Mouse (Mus musculus) c-Kit-positive CD71-positive TER-119-positive erythroid progenitor cells, embryonic 14.5 days (primary cell): Measurements from ENCODE around the gene Ak5.

ENCODE experiments used
- DNase-seq: peaks from one replicate; pipeline ENCODE4 v3.0.0-alpha.2; 2013; ENCODE audit warnings: low spot score

The Ak5 gene

DNA sequence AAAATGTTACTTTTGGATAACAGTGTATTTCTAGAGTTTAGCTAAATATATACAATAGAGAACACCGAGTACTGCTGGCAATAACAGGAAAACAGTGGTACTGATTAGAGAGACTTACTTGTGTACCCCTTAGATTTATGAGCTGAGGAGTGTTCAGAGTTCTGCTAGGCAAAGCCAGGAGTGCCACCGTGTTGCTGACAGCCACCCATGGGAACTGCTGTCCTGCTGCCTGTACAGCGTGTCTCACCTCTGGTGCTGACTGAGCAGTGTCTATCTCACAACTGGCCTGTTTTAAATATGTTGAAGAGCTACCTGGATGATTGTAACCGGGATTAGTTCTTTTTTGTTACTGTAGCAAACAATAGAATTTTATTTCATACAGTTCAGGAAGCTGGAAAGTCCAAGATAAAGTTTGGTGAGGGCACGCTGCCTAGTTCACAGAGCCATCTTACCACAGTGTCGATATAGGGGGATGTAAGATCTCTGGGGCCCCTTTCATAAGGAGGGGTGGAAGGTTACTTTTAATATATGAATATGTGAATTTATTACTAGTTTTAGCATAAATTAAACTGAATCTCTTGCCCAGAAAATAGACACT lies 103.5 kb downstream of the Ak5 start:
- DNase-seq, result no peak

DNA sequence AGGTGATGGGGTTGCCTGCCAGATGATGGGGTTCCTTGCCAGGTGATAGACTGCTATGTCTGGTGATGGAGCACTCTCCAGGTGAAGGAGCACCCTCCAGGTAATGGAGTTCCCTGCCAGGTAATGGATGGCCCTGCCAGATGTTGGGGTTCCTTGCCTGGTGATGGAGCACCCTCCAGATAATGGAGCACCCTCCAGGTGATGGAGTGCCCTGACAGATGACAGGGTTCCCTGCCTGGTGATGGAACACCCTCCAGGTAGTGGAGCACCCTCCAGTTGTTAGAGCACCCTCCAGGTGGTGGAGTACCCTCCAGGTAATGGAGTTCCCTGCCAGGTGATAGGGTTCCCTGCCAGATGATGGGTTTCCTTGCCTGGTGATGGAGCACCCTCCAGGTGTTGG lies 104.3 kb downstream of the Ak5 start:
- no peak for DNase-seq

DNA sequence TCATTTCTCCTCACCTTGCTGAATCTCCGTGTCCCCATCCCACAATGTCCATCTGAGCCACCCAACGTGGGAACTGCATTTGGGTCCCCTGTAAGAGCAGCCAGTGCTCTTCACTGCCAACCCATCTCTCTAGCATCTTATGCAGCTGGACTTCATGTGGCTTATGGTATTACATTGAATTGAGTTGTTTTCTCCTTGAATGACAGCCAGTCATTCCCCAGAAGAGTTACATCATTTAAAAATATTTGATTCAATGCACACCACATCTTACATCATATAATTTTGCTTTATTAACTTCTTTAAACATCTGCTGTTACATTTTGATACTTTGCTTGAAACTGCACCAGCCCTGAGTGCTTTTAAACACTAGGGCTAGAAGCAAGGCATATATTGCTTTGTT lies 106.5 kb downstream of the Ak5 start:
- DNase-seq, result no peak

DNA sequence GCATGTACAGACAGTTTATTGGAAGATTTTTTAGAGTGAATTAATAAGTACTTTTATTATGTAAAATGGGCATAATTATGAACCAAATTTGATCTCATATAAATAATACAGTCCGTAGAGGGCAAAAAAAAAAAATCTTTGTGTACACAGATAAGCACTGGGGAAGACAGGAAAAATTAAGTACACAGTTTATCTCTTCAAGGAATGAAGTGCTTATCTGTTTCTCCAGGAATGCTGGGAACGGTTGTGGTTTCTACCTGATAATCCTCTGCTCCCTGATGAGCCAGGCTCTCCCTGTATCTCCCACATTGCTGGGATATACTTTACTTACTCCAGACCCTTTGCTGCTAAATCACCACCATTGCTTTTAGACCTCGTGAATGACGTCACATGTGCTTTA lies 108.9 kb downstream of the Ak5 start:
- peak; percentile 40 for DNase-seq

DNA sequence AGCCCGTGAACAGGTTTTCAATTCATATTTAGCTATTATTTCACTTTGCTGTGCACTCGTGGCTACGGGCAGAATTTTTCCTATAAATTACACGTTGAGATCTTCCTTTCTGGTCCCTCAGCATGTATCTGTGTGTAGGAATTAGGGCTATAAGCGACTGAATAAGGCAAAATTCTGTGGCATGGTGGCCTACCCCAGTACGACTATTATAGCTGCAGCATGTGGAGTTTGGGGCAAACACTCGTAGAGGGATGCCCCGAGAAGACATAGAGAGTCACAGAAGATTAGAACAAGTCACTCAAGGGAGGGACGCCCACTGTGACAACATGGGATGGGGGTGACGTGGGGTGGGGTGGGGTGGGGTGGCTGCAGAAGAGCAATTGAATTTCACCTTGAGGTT lies 110.1 kb downstream of the Ak5 start:
- DNase-seq, result no peak

DNA sequence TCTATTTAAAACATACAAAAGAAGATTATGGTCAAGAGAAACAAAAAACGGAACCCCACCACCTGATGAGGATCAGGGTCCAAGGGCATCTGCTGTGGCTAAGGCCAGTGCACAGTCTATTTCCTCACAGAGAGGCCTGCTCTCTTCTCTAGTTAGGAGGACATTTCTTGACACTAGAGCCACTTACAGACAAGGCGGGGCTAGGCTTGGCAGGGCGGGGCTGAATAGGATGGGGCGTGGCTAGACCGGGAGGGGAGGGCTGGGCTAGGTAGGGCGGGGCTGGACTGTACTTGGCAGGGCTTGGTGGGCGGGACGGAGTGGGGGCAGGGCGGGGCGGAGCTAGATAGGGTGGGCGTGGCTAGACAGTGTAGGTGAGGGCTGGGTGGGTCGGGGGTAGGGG lies 110.5 kb downstream of the Ak5 start:
- peak; percentile 89 for DNase-seq

DNA sequence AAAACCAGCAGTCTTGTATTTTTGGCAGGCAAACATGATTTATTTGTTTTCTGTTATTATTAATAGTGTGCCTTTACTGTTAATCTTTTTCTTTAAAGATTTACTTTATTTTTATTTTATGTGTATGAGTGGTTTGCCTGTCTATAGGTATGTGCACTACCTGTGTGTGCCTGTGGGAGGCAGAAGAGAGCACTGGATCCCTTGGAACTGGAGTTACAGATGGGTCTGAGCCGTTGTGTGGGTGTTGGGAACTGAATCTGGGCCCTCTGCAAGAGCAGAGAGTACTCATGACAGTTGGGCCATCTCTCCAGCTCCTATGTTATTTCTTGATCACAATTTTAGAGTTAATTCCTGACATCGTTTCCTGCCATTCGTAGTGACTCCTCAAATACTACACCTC lies 111.2 kb downstream of the Ak5 start:
- no peak for DNase-seq

DNA sequence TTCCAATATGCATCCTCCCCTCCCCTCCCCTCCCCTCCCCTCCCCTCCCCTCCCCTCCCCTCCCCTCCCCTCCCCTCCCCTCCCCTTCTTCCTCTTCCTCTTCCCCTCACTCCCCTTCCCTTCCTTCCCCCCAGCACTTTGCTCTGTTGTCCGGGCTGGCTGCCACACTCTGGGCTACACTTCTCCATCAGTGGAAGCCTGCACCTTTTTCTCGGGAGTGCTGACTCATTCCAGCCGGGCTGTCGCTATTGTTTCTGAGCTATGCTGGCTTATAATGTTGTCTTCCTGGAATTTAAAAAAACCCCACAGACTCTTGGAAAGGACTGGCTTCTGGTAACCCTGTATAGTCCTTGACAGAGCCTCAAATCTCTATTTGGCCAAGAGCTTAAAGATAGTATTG lies 111.7 kb downstream of the Ak5 start:
- DNase-seq, result no peak

DNA sequence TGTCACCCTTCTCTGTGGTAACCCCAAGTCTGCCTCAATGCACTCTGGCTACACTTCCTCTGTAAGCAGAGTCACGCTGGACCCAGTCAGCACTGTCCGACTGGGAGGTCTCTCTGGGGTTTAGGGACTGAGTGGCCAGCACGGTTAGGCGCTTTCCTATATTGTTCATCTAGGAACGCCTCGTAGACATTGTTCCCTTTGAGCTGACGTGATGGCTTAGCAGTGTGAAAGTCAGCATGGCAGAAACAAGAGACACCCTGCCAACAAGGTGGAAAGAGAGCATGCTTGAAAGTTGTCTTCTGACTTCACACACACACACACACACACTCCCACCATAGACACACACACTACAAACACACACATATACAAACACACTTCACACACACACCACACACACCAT lies 112.9 kb downstream of the Ak5 start:
- DNase-seq, result no peak

DNA sequence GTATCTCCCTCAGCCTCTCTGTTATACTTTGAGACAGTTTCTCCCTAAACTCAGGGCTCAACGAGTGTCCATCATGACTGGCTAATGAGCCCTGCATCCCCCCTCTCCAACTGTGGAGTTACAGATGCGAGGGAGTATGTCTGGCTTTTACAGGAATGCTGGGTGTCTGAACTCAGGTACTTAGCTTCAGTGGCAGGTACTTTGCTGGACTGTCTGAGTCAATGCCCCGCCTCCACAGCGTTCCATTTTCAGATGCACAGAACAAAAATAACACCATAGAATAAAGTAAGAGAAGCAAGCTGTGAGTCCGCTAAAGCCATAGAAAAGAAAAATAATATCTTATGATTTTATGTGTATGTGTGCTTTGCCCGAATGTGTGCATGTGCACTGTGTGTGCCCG lies 113.8 kb downstream of the Ak5 start:
- DNase-seq, result no peak

DNA sequence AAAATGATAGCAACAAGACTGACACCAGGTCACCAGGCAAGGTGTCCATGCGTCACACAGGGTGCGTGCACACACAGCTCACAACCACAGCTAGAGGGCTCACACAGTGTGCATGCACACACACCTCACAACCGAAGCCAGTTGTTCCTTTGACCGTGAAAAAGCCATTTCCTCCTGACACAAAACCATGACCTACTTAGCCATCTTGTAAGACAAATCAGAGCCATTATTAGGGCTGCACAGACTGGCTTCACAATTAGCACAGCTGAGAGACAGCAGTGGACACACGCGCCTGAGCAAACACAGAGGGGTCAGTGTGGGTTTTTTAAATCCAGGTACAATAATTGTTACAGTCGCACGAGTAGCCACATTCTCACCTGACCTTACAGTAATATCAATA lies 115.5 kb downstream of the Ak5 start:
- no peak for DNase-seq

DNA sequence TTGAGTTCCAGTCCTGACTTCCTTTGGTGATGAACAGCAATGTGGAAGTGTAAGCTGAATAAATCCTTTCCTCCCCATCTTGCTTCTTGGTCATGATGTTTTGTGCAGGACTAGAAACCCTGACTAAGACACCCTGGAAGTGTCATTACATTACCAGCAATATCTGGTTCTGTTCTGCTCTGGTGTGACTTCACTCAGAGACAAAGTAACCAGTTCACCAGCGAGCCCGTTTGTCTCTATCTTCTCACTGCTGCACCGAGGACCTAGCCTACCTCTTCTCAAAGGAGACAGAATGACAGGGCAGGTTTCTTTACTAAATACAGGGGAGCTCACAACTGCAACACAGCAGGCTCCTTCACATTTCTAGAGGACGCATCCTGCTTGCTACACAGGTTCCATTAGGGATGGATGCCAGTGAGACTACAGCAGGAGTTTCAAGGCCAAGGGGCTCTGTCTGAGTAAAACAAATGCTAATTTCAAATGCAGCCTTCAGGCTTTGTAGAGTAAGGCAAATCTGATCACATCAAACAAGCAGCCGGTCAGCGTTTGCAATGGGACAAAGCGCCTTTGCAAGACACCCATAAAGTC lies 117.5 kb downstream of the Ak5 start:
- DNase-seq, result no peak

DNA sequence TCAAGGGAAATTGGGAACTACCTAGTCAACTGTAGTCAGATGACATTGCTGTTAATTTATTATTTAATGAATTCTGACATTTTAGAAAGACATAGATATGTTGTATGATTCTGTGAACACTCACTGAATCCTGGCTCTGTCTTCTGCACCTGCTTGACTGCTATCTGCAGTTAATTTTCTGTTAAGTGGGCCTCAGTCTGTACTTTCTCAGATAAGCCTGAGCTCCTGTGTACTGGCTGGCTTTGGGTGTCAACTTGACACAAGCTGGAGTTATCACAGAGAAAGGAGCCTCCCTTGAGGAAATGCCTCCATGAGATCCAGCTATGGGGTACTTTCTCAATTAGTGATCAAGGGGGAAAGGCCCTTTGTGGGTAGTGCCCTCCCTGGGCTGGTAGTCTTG lies 118.1 kb downstream of the Ak5 start:
- no peak for DNase-seq

DNA sequence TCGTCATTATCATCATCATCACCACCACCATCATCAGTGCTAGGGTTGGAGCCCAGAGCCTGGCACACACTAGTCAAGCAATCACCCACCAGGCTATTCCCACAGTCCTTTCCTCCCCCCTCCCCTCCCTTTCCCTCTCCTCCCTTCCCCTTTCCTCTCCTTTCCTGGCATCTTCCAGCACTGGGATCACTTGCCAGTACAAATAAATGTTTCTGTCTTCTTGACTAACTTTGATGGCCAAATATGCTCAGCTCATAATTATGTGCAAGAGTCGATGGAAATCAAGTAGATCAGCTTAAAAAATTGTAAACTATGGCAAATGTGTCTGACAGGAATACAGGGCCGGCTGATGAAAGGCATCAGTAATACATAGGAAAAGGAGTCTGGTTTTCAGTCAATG lies 123.2 kb downstream of the Ak5 start:
- no peak for DNase-seq

DNA sequence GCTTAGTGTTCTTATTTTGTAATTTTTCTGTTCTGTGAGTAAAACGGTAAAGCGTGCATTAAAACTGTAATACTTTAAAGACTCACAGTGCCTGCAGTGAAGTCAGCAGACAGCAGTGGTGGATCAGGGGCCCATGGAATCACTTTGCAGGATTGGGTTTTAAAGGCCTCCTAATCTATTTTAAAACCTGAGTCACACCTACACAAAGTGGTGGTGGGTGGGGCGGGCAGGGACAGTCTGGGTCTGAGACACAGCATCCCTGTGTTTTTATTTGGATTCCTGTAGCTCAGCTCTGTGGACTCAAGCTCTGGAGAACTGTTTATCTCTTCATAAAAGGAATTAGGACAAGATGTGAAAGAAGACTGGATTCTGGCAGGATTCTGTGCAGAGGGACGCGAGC lies 125.9 kb downstream of the Ak5 start:
- no peak for DNase-seq

DNA sequence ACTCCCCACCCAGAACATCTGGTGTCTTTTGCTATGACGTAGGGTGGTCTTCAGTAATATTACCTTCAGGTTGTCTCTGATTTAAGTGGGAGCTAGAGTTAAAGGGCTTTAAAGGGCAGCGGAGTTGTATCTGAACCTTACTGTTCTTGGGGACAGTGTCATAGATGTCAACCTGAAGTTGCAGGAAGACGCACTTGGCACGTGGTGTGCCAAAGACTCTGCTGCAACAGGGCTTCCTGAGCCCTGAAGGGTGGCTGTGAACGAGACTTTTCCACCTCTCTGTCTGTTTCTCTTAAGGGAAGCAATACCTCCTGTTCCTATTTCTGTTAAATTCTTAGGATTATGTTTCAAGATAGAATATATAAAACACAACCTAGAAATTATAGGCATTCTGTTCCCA lies 137.8 kb downstream of the Ak5 start:
- DNase-seq, result no peak

DNA sequence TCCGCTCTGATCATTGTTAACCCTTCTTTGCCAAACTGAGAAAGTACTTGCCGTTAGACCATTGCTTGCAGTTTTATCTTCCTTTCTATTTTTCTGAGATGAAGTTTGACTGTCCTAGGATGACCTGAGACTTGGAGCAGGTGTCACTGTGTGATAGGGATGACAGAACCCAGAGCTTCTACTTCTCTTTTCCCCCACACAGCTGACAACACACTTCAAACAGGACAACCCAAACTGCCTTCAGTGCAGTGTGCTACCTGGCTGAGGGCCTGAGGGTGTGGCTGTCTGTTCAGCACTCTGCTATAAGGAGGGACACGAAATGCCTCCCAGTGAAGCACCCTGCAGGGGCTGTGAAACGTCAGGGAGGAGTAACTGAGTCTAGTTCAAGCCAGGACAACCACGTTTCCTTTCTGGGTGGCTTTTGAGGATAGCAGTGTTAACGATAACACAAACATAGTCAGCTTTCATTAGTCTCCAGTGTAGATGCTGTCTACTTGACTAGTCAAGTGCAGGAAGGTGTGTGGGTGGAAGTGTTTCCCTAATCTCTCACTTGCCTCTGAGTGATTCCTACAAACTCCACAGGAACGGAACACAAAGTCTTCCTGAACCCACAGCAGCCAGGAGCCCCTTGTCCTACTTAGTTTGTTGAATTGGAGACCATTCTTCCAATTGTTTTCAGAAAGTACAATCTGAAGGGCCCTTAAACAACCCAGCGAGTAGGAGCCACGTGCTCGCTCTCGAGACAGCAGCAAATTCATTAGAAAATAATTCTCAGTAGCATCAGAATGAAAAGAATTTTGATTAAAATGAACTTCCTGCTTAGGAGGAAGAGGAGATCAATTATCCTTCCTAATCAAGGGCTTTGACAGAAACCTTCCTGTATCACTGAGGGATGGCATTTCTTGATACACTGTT lies 138.8 kb downstream of the Ak5 start:
- DNase-seq, result no peak

DNA sequence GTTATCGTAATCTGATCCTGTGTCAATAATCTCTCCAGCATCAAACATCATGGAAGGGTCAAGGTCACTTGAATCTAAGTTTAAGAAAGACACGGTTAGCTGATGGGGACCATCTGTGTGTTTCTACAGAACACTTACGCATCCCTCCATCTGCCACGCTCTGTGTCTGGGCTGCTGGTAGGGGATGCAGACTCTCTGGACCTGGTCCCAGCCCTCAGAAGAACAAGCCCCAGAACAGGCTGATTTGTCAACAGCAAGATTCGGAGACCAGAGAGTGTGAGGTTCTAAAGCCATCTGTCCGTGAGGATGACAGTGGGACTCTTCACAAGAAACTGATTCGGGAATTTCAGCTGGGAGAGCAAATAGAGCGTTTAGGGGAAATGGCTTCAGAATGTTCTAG lies 141.4 kb downstream of the Ak5 start:
- no peak for DNase-seq

DNA sequence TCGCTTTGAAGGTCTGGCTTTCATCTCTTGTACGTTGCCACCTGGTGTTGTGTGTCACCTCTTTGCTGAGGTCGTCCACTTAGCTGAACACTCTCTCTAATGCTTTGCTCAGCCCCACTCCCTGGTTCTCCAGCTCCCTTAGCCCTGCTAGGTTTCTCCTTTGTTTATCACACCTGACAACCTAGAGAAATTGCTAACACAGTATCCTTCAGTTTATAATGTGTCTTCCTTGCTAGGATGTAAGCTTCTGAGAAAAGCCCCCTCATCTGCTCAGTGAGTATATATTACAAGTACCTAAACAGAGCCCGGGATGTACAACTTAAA lies 144.9 kb downstream of the Ak5 start:
- no peak for DNase-seq

DNA sequence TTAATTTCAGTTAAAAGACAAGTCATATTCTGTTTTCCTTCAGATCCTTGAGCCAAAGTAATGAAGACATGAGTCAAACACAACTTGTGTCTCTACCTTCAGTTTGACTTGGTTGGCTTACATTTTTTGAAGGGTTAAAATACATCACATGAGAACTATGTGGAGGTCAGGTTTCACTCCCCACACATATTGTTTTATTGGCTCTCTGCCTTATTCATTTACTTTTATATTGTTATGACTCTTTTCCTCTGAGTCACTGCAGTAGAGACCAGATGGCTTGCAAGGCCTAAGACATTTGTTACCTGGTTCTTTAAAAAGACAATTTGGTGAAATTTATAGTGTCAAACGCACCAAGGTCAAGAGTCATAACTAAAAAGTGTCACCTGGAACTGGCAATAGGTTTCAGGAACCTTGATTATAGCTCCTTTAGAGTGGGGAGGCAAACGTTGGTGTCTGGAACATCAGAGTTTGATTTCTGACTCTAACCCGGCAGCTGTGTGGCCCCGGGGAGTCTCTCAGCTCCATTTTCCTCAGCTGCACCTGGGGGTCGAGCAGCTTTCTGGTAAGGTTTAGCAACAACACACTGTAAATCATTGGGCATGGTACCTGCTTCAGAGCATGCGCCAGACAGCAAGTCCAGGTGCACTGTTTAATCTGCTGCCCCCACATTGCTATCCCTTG lies 145.4 kb downstream of the Ak5 start:
- no peak for DNase-seq

DNA sequence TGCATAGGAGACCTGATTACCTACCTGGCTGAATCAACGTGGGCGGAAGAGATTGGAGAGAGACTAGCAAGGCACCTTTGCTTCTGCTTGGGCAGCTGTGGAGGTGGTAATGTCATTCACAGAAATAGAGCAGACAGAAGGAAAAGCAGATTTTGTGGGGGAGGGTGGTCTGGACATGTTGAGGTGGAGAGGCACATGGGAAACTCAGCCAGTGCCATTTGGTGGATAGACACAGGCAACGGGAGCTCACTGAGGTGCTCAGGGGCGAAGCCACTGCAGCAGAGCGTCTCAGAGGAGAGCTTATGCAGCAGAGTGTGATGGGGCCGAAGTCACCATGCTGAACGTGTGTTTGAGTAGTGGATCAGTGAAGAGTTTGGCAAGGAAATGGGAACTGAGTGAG lies 147.1 kb downstream of the Ak5 start:
- DNase-seq, result no peak

DNA sequence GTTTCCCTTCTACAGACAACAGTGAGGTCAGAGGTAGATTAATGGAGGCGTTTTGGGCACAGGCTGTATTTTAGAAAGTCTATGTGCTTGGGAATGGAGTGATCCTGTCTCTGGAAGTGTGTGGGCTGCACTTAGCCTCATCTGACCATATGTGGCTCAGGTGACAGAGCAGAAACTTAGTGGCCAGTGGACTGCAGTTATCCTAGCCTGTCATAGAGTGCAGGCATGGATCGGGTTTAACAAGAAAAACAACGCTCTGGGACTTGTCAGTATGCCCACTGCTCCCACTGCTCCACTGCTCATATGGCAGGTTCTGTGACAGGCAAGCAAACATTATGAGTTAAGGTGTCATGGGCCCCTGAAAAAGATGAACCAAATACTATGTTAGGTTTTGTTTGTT lies 148.1 kb downstream of the Ak5 start:
- DNase-seq, result no peak

DNA sequence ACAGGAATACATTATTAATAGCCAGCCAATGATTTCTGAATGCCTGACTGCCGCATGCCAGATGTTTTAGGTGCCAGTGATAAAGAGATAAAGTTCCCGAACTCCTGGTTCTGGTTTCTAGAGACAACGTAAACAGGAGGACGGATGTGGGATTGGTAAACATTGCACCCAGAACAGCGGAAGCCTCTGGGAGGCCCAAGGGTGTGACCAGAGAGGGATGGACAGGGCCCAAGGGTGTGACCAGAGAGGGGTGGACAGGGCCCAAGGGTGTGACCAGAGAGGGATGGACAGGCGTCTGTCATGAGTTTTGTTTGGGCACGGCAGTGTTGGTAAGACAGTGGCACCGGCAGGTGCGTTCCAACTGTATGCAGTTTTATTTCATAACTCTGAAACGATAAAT lies 148.6 kb downstream of the Ak5 start:
- DNase-seq, result no peak
